Mouse (Mus musculus) gastrocnemius, adult 2 months (tissue): ENCODE data around the gene Mast1. TPM values are rescaled to one million over a fixed set of nuclear protein-coding genes. Genes with fewer than 3 reads are reported as not detected.

Source experiments
- DNase-seq: peaks from one replicate; pipeline ENCODE4 v3.0.0; 2022
- H3K27ac ChIP-seq: fragments of 200-600 bp; 2 replicates; pipeline ENCODE4 v1.8.1; 2022; ENCODE audit warnings: mild to moderate bottlenecking
- H3K4me3 ChIP-seq: fragments of 200-600 bp; 2 replicates; pipeline ENCODE4 v1.8.1; 2022; ENCODE audit warnings: mild to moderate bottlenecking, moderate library complexity
- CTCF ChIP-seq: fragments of 200-600 bp; IDR thresholded peaks from 2 replicates; pipeline ENCODE4 v1.8.1; 2022; ENCODE audit warnings: antibody characterized with exemption, mild to moderate bottlenecking, moderate library complexity
- intact Hi-C: fragments of 180-260 bp; cut with DNase I; formaldehyde crosslinking; loops from one replicate; pipeline ENCODE4 v1.15.1; 2025
- total RNA-seq, 2 experiments: library from RNA; stranded (reverse); gene quantifications; 2 replicates each; pipeline ENCODE4 v1.2.3; 2021

Gene Mast1
- total RNA-seq, 2 experiments from 2014 or later, result 0.17 TPM; not detected in 1

GRCm38 (mm10) chr8:84928456-84929306, 8.5 kb downstream of the Mast1 start:
- peak; percentile 76 for DNase-seq
- H3K27ac ChIP-seq, result no peak overlapping the region
- peak overlapping the region; percentile 48 for H3K4me3 ChIP-seq
- intact Hi-C loops, result loop anchor here (2.0 kb wide), 1 partner anchor 28 kb away; no protein-coding TSS in a partner anchor
- peak; percentile 77 for TF ChIP-seq CTCF

- H3K4me3 ChIP-seq, result no peak overlapping the region
- no peak for DNase-seq
- TF ChIP-seq CTCF, result no peak
- H3K27ac ChIP-seq, result no peak overlapping the region
- intact Hi-C loops, result no loop called here
These were observed 9.6 kb downstream of the Mast1 start for GRCm38 (mm10) chr8:84927513-84927912.

DNA sequence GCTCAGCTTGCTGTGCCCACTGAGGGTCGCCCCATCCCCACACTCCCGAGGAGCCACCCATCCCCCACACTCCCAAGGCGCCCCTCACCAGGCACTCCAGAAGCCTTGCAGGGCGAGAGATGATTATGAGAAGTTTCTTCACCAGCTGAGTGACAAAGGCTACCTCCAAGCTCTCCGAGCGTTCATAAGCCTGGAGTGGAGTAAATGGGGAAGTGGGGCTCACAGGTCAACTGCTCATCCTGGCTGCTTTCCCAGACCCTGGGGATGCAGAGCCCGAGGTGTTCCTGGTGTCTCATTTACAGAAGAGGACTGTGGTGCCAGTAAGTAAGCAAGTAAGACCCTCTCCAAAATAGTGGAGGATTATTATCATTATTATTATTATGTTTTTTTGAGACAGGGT, 11.6 kb downstream of the Mast1 start:
- intact Hi-C loops, result no loop called here
- no peak overlapping the region for H3K4me3 ChIP-seq
- no peak for DNase-seq
- no peak for TF ChIP-seq CTCF
- H3K27ac ChIP-seq, result no peak overlapping the region

DNA sequence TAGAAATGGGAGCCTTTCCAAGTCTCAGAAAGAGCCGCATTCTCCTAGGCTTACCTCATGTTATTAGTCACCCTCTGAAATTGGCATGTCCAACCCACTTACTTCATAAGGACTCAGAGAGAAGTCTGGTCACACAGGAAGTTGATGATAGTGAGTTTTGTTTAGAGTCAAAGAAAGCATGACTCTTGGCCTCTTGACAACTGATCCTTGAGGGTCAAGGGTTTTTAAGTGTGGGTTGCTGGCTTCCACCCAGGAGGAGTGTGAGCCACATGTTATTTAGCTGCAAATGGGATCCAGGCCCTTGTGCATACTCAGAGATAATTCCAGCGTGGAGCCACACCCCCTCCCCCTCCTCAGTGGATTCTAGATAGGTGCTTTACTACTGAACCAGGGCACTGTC, 15.6 kb downstream of the Mast1 start:
- no peak overlapping the region for H3K27ac ChIP-seq
- no peak for DNase-seq
- intact Hi-C loops, result no loop called here
- TF ChIP-seq CTCF, result no peak
- no peak overlapping the region for H3K4me3 ChIP-seq

GRCm38 (mm10) chr8:84918646-84919045, 18.5 kb downstream of the Mast1 start:
- DNase-seq, result no peak
- intact Hi-C loops, result no loop called here
- TF ChIP-seq CTCF, result no peak
- Histone ChIP-seq H3K27ac (no peak overlapping the region), H3K4me3 (no peak overlapping the region)

DNA sequence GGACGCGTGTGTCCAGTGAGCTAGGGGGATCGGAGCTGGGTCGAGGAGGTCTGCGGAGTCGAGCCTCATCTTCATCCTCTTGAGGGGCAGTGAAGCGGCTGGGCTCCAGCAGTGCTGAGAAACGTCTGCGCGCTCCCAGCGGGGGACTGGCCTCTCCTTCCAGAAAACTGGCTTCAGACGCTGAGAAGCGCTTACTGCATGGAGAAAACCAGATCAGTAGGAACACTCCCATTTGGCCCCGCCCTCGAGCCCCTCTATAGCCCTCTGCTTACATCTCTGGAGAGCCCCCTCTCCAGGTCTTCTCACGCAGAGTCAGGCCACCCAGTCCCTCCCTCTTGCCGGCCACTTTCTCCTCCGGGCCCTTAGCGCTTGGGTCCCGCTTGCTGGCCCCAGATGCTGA, 19.4 kb downstream of the Mast1 start:
- TF ChIP-seq CTCF, result no peak
- Histone ChIP-seq H3K27ac (no peak overlapping the region), H3K4me3 (no peak overlapping the region)
- intact Hi-C loops, result no loop called here
- no peak for DNase-seq

DNA sequence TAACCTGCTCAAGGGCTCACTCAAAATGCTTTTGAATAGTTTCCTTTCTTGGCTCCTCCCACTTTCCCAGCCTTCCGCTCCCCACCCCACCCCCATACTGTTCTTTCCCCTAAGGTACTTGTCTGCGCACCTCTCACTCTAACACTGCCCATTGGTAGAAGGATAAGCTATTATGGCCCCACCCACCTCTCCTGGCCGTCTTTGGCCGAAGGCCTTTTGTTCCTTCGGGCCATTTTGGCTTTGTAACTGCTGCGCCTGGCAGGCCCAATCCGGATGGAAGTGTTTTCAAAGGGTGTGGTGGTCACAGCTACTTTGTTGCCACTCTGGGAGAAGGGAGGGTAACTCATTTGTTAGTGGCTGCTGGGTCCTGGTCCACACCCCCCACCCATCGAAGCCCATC, 21.9 kb downstream of the Mast1 start:
- DNase-seq, result no peak
- intact Hi-C loops, result no loop called here
- no peak overlapping the region for H3K4me3 ChIP-seq
- no peak overlapping the region for H3K27ac ChIP-seq
- TF ChIP-seq CTCF, result no peak

GRCm38 (mm10) chr8:84913960-84914359, 23.2 kb downstream of the Mast1 start:
- peak; percentile 40 for TF ChIP-seq CTCF
- peak overlapping the region; percentile 77; the same call in 1 of the 2 replicates for H3K4me3 ChIP-seq
- H3K27ac ChIP-seq, result no peak overlapping the region
- no peak for DNase-seq
- intact Hi-C loops, result no loop called here

- intact Hi-C loops, result no loop called here
- peak overlapping the region; percentile 77 for H3K4me3 ChIP-seq
- peak overlapping the region; percentile 57; the same call in 1 of the 2 replicates for H3K27ac ChIP-seq
- no peak for DNase-seq
- no peak for TF ChIP-seq CTCF
These were observed 23.7 kb downstream of the Mast1 start for GRCm38 (mm10) chr8:84913502-84913900.

GRCm38 (mm10) chr8:84912895-84913501, 24.2 kb downstream of the Mast1 start:
- intact Hi-C loops, result no loop called here
- no peak; the same call in 1 of the 2 replicates for TF ChIP-seq CTCF
- Histone ChIP-seq H3K27ac (peak overlapping the region; percentile 57), H3K4me3 (peak overlapping the region; percentile 77)
- peak; percentile 77 for DNase-seq

DNA sequence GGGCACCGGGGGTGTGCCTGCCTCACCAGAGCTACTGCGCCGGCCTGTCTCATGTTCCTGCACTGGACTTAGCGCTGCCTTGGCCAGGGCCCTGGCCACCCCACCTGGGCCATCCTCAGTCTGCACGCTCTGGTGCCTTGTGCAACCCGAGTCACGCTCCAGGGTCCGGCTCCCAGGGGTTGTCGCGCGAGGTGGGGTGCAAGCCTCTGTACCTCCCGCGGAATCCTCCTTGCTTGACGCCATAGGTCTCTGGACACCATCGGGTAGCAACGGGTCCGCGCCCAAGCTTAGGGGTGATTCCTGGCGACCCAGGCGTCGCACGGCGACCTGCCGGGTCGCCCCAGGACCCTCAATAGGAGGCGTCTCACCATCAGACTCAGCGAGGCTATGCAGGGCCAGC, 24.8 kb downstream of the Mast1 start:
- intact Hi-C loops, result no loop called here

DNA sequence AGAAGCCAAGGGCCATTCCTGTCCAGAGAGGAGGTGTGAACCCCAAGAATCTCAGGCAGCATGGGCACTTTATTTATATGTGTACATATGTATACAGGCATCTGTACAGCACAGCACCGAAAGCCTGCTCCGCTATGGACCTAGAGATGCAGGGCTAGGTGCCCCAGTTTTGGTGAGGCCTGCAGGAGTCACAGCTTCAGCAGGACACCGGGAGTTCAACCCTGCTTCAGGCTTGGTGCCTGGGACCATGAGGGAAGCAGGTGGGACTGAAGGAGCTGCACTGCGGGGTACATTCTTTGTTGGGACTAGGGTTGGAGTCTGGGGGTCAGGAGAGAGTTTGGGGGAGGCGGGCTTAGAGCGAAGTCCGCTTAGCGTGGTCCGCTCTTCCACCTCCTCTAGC, 25.3 kb downstream of the Mast1 start:
- DNase-seq, result no peak
- Histone ChIP-seq H3K27ac (no peak overlapping the region), H3K4me3 (no peak overlapping the region)
- no peak for TF ChIP-seq CTCF
- intact Hi-C loops, result no loop called here

More for the DNA sequence above, 24.8 kb downstream of the Mast1 start:
- no peak for DNase-seq
- no peak for TF ChIP-seq CTCF
- Histone ChIP-seq H3K4me3 (peak overlapping the region; percentile 77), H3K27ac (peak overlapping the region; percentile 57)

- no peak overlapping the region for H3K4me3 ChIP-seq
- no peak for DNase-seq
- intact Hi-C loops, result no loop called here
- H3K27ac ChIP-seq, result no peak overlapping the region
- TF ChIP-seq CTCF, result no peak
These were observed 26.6 kb downstream of the Mast1 start for GRCm38 (mm10) chr8:84910551-84910950.
